Mouse (Mus musculus): ENCODE data around the gene Hs3st4. TPM values are rescaled to one million over a fixed set of nuclear protein-coding genes. Genes with fewer than 3 reads are reported as not detected.

Gene Hs3st4
- polyA plus RNA-seq, 1 experiment from 2014 or later = 0.89 TPM

DNA sequence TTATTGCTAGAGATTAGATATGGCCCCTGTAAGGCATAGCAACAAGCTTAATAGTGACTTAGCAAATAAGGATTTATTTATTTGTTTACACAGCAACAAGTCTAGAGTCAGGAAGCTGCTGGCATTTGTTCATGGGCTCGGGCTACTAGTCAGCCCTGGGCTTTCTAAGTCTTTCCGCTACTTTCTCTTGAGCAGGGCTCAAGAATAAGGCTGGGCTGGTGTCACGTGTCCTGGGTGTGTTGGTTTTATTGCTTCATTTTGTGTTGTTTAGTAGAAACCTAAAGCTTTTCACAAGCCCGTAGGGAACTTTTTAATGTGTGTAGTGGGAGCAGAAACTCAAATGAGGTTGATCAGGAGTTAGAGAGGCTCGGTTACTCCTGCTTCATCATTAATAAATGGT, 153.5 kb downstream of the Hs3st4 start:
- H3K27me3 ChIP-seq (replicated peaks) = no peaks in the 10 kb centered on the region
- H3K4me3 ChIP-seq = no peak overlapping the region
- H3K4me1 ChIP-seq (replicated peaks) = no peaks in the 10 kb centered on the region
- no peak overlapping the region for H3K9ac ChIP-seq
- no peak overlapping the region for H3K27ac ChIP-seq (ENCODE audit: poor library complexity, severe bottlenecking)
- no peak for ATAC-seq (ENCODE audit: insufficient number of reproducible peaks, low FRiP score)
- no peak overlapping the region for H3K4me2 ChIP-seq
- 77% methylated on average over 5 of the region's 5 CpGs for WGBS
- H3K9me3 ChIP-seq (replicated peaks) = no peaks in the 10 kb centered on the region
- no peaks in the 10 kb centered on the region for H3K36me3 ChIP-seq

DNA sequence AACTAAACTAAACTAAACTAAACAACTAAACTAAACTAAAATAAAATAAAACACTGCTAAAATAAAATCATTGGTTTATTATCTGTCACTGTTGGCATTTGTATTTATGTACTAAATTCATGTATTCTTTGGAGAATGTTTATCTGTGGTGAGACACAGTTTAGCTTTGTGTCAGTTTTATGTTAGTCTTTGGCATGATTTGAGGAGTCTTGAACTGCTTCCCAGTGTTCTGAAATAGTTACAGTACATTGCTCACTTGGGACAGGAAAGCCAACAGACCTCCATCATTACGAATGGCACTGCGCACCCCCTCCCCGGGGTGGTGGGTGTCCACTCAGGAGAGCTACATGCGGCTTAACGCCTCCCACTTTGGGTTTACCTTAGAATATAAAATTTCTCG, 158.6 kb downstream of the Hs3st4 start:
- no peak for ATAC-seq (ENCODE audit: insufficient number of reproducible peaks, low FRiP score)
- no peaks in the 10 kb centered on the region for H3K4me1 ChIP-seq (replicated peaks)
- H3K9ac ChIP-seq = no peak overlapping the region
- no peak overlapping the region for H3K4me3 ChIP-seq
- no peaks in the 10 kb centered on the region for H3K27me3 ChIP-seq (replicated peaks)
- H3K4me2 ChIP-seq = no peak overlapping the region
- WGBS = 85% methylated on average over 6 of the region's 6 CpGs
- H3K36me3 ChIP-seq = no peaks in the 10 kb centered on the region
- H3K9me3 ChIP-seq (replicated peaks) = no peaks in the 10 kb centered on the region
- no peak overlapping the region for H3K27ac ChIP-seq (ENCODE audit: poor library complexity, severe bottlenecking)

DNA sequence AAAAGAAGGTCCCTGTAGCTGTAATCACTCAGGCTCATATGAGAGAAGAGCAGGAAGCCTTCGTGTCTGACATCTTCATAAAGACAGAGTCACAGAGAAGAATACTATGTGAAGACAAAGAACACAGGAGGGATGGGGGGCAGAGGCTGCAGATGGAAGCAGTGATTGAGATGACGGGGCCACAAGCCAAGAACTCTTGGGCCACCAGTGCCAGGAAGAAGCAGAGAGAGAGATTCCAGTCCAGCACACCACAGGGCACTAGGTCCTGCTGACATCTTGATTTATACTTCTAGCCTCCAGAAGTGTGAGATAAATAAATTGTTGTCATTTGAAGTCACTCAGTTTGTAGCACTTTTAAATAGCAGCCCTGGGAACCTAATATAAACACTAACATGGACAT, 168.2 kb downstream of the Hs3st4 start:
- ATAC-seq (ENCODE audit: insufficient number of reproducible peaks, low FRiP score) = no peak
- Histone ChIP-seq H3K4me3 (no peak overlapping the region), H3K4me1 (replicated peaks) (no peaks in the 10 kb centered on the region), H3K9me3 (replicated peaks) (no peaks in the 10 kb centered on the region), H3K9ac (no peak overlapping the region), H3K4me2 (no peak overlapping the region), H3K27ac (ENCODE audit: poor library complexity, severe bottlenecking) (no peak overlapping the region), H3K27me3 (replicated peaks) (no peaks in the 10 kb centered on the region), H3K36me3 (no peaks in the 10 kb centered on the region)
- WGBS = 61% methylated on average over 2 of the region's 2 CpGs

DNA sequence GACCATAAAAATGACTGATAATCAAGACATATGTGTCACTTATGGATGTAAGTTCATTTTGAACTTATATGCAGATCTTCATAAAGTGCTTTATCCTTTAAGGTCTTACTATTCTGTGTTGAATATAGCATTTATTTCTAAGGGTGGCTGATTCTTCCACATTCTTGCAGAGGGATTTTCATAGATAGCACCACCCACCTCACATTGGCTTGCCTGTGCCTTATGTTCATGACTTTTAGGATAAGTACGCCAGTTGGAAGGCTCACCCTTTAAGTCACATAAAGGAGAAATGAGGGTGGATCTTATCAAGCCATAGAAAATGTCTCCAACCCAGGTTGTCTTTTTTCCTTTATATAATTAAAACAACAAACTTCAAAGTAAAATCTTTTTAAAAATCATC, 180.6 kb downstream of the Hs3st4 start:
- no peak overlapping the region for H3K4me3 ChIP-seq
- no peak for ATAC-seq (ENCODE audit: insufficient number of reproducible peaks, low FRiP score)
- no peak overlapping the region for H3K9ac ChIP-seq
- no peak overlapping the region for H3K27ac ChIP-seq (ENCODE audit: poor library complexity, severe bottlenecking)
- 84% methylated on average over 1 of the region's 1 CpGs for WGBS
- no peaks in the 10 kb centered on the region for H3K9me3 ChIP-seq (replicated peaks)
- no peaks in the 10 kb centered on the region for H3K36me3 ChIP-seq
- no peak overlapping the region for H3K4me2 ChIP-seq
- H3K4me1 ChIP-seq (replicated peaks) = no peaks in the 10 kb centered on the region
- no peaks in the 10 kb centered on the region for H3K27me3 ChIP-seq (replicated peaks)

DNA sequence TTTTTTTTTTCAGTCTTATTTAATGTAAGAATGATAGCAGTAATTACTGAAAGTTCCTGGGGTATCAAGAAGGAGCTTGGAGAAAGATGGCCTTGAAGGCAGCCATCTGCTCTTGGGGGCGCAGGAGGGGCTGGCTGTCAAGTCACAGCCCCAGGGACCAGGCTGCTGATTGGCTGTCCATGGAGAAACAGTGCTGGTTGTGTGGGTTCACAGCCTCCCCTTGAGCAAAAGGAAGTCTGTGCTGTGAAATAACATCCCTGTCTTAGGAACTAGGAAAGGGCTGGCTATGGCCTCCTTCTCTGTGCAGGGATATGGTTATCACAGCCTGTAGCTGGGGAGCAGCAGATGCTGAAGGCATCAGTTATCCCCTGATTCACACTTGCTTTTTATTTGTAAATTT, 183.6 kb downstream of the Hs3st4 start:
- no peaks in the 10 kb centered on the region for H3K9me3 ChIP-seq (replicated peaks)
- no peaks in the 10 kb centered on the region for H3K27me3 ChIP-seq (replicated peaks)
- no peak overlapping the region for H3K27ac ChIP-seq (ENCODE audit: poor library complexity, severe bottlenecking)
- no peaks in the 10 kb centered on the region for H3K4me1 ChIP-seq (replicated peaks)
- H3K36me3 ChIP-seq = no peaks in the 10 kb centered on the region
- no peak overlapping the region for H3K4me2 ChIP-seq
- H3K9ac ChIP-seq = no peak overlapping the region
- H3K4me3 ChIP-seq = no peak overlapping the region
- ATAC-seq (ENCODE audit: insufficient number of reproducible peaks, low FRiP score) = no peak
- 55% methylated on average over 1 of the region's 1 CpGs for WGBS

DNA sequence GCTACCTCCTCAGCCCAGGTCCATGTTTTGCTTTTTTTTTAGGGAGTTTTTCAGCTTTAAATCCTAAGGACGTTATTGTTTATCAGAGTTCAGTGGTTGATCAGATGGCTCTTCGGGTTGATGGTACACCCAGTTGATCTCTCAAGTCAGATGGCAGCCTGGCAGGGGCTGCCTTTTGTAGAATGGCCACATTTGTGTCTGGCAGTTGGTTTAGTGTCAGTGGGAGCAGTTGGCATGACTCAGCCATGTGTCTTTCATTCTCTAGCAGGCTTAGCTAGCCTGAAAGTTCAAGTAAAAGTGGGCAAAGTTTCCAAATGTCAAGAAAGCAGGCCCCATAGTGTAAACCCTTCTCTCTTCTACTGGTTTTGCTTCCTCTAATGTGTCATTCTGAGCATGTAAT, 186.1 kb downstream of the Hs3st4 start:
- Histone ChIP-seq H3K9ac (no peak overlapping the region), H3K4me3 (no peak overlapping the region), H3K36me3 (no peaks in the 10 kb centered on the region), H3K27ac (ENCODE audit: poor library complexity, severe bottlenecking) (no peak overlapping the region), H3K4me1 (replicated peaks) (no peaks in the 10 kb centered on the region), H3K4me2 (no peak overlapping the region), H3K9me3 (replicated peaks) (no peaks in the 10 kb centered on the region), H3K27me3 (replicated peaks) (no peaks in the 10 kb centered on the region)
- no peak for ATAC-seq (ENCODE audit: insufficient number of reproducible peaks, low FRiP score)
- 82% methylated on average over 2 of the region's 2 CpGs for WGBS

DNA sequence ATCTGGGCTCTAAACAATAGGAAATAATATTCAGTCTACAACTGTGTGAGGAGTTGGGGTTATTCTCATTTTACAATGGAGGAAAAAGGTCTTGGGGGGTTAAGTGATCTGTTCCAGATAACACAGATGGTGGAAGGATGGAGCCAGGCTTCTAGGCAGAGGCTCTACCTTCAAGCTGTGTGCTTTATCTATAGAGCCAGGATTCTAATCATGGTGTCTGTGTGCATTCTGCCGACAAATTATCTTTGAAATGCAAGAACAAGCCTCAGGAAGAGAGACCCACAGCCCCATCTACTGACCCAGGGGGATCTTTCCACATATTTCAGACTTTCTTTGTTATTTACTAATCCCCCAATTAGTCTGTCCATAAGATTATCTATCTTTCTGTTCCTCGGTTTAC, 187.3 kb downstream of the Hs3st4 start:
- H3K36me3 ChIP-seq = no peaks in the 10 kb centered on the region
- H3K27me3 ChIP-seq (replicated peaks) = no peaks in the 10 kb centered on the region
- H3K4me2 ChIP-seq = no peak overlapping the region
- H3K9me3 ChIP-seq (replicated peaks) = no peaks in the 10 kb centered on the region
- H3K9ac ChIP-seq = no peak overlapping the region
- ATAC-seq (ENCODE audit: insufficient number of reproducible peaks, low FRiP score) = no peak
- H3K4me3 ChIP-seq = no peak overlapping the region
- no peak overlapping the region for H3K27ac ChIP-seq (ENCODE audit: poor library complexity, severe bottlenecking)
- H3K4me1 ChIP-seq (replicated peaks) = no peaks in the 10 kb centered on the region
- 61% methylated on average over 2 of the region's 2 CpGs for WGBS

DNA sequence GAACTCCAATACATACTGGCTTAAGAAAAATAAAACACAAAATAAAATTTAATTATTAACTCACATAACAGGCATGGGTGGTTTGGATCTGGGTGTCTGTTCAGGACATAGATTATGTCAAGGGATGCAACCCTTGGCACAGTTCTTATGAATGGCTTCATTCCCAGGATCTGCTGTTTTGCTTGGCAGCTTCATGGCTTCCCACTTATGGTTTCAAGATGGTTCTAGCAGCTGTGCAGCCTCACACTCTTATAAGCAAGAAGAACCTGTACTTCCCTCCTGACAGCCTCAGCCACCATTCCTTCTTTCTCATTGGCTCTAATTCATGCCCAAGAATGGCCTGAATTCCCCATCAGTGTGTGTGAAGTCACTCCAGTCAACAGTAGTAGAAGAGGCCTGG, 189.3 kb downstream of the Hs3st4 start:
- H3K27me3 ChIP-seq (replicated peaks) = no peaks in the 10 kb centered on the region
- H3K4me2 ChIP-seq = no peak overlapping the region
- H3K27ac ChIP-seq (ENCODE audit: poor library complexity, severe bottlenecking) = no peak overlapping the region
- ATAC-seq (ENCODE audit: insufficient number of reproducible peaks, low FRiP score) = no peak
- no peaks in the 10 kb centered on the region for H3K36me3 ChIP-seq
- H3K9me3 ChIP-seq (replicated peaks) = peaks cover 3% of the 10 kb centered on the region; the same call in 1 of the 2 replicates
- no peaks in the 10 kb centered on the region for H3K4me1 ChIP-seq (replicated peaks)
- no peak overlapping the region for H3K4me3 ChIP-seq
- H3K9ac ChIP-seq = no peak overlapping the region

DNA sequence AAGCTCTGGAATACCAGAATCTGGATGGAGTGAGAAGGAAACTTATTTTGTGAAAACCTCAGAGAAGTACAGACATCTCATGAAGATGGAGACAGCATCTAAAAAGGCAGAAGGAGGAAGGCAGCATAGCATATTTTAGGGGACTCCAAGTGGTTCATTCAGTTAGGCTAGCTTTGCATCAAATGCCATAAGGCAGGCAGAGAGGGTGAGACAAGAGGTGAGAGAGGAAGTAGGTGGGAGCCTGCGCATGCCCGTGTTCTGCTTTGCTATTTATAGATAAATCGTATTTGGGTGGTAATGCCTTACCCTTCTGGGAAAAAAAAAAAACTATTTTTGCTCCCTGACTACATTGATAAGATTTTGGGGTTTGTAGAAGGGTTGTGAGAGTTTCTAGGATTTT, 198.3 kb downstream of the Hs3st4 start:
- H3K4me2 ChIP-seq = no peak overlapping the region
- H3K4me1 ChIP-seq (replicated peaks) = peaks cover 4% of the 10 kb centered on the region; the same call in 1 of the 2 replicates
- no peak overlapping the region for H3K27ac ChIP-seq (ENCODE audit: poor library complexity, severe bottlenecking)
- ATAC-seq (ENCODE audit: insufficient number of reproducible peaks, low FRiP score) = no peak
- no peaks in the 10 kb centered on the region for H3K9me3 ChIP-seq (replicated peaks)
- WGBS = 47% methylated on average over 3 of the region's 3 CpGs
- no peak overlapping the region for H3K4me3 ChIP-seq
- no peaks in the 10 kb centered on the region for H3K27me3 ChIP-seq (replicated peaks)
- no peak overlapping the region for H3K9ac ChIP-seq
- no peaks in the 10 kb centered on the region for H3K36me3 ChIP-seq

DNA sequence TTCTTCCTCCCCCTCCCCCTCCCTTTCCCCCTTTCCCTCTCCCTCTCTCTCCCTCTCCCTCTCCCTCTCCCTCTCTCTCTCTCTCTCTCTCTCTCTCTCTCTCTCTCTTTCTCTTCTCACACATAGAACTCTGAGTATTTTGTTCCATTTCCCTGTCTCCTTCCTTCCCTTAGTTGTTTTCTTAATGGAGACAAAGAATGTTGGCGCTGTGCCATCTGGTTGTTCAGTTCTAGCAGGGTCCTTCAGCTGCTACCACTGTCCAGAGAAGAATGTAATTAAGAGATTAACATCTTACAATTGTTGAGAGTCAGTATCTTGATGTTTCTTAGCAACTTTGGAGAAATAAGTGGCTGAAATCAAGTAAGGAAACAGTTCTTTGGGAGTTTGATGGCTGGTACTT, 202.0 kb downstream of the Hs3st4 start:
- no peaks in the 10 kb centered on the region for H3K36me3 ChIP-seq
- H3K27me3 ChIP-seq (replicated peaks) = no peaks in the 10 kb centered on the region
- H3K4me1 ChIP-seq (replicated peaks) = peaks cover 4% of the 10 kb centered on the region; the same call in 1 of the 2 replicates
- no peaks in the 10 kb centered on the region for H3K9me3 ChIP-seq (replicated peaks)
- no peak overlapping the region for H3K9ac ChIP-seq
- H3K4me3 ChIP-seq = no peak overlapping the region
- ATAC-seq (ENCODE audit: insufficient number of reproducible peaks, low FRiP score) = no peak; the same call in 1 of the 2 replicates
- H3K4me2 ChIP-seq = no peak overlapping the region
- no peak overlapping the region for H3K27ac ChIP-seq (ENCODE audit: poor library complexity, severe bottlenecking)
- 68% methylated on average over 1 of the region's 1 CpGs for WGBS

DNA sequence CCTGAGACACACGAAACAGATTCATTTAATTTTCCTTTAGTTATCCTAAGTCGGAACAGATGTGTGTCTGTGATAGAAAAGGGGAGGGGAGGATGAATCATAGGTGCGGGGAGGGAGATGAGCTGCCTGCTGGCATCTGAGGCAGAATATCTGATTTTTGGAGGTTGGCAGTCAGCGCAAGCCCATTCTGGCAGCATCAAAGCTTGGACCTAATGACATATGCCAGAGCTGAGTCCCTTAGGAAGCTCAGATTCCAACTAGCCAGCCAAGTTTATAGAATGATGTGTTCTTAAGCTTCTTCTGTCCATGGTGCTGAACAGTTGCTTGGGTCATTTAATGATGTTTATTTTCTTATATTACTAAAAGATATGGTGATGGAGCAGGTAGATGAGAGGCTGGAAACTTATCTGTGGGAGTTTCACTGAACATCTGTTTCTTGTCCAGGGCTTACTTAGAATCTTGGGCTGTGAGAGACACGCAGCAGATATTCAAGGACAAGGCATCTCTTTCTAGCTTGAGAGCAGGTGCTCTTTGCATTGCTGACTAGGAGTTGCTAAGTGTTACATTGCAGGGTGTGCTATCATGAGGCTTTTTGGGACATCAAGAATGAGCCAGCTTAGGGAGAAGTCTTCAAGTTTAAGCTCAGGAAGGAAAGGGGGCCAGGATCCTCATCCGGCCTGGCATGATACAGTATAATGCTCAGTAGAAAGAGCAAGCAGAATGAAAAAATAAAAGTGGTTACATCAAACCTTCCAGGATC, 216.3 kb downstream of the Hs3st4 start:
- 74% methylated on average over 6 of the region's 6 CpGs for WGBS
- Histone ChIP-seq H3K4me2 (no peak overlapping the region), H3K9me3 (replicated peaks) (no peaks in the 10 kb centered on the region), H3K36me3 (no peaks in the 10 kb centered on the region), H3K4me3 (no peak overlapping the region), H3K9ac (no peak overlapping the region), H3K27ac (ENCODE audit: poor library complexity, severe bottlenecking) (no peak overlapping the region), H3K4me1 (replicated peaks) (no peaks in the 10 kb centered on the region), H3K27me3 (replicated peaks) (no peaks in the 10 kb centered on the region)
- no peak for ATAC-seq (ENCODE audit: insufficient number of reproducible peaks, low FRiP score)

DNA sequence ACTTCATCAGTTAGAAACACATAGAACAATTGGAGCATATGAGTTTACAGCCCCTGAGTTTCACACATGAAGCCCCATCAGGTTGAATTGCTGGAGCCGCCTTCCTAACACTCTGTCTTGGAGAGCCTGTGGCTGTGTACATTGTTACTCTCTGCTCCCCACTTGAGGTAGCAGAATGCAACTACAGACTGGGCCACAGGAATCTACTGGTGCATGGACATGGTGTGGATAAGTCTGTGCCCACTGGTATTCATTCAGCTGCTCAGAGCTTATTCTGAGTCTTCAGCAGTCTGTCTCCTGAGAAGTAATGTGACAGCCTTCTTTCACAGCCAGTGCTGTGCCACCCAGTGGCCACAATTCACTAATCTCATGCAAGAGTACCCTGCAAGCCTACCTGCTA, 234.3 kb downstream of the Hs3st4 start:
- H3K4me1 ChIP-seq (replicated peaks) = peaks cover 4% of the 10 kb centered on the region; the same call in 1 of the 2 replicates
- no peak overlapping the region for H3K9ac ChIP-seq
- no peak overlapping the region for H3K4me2 ChIP-seq
- ATAC-seq (ENCODE audit: insufficient number of reproducible peaks, low FRiP score) = no peak
- WGBS = 73% methylated on average over 1 of the region's 1 CpGs
- no peaks in the 10 kb centered on the region for H3K27me3 ChIP-seq (replicated peaks)
- H3K36me3 ChIP-seq = no peaks in the 10 kb centered on the region
- H3K9me3 ChIP-seq (replicated peaks) = no peaks in the 10 kb centered on the region
- H3K27ac ChIP-seq (ENCODE audit: poor library complexity, severe bottlenecking) = no peak overlapping the region
- no peak overlapping the region for H3K4me3 ChIP-seq
